37 mouse cellular contexts compared by ENCODE assay signal in the genomic region with DNA sequence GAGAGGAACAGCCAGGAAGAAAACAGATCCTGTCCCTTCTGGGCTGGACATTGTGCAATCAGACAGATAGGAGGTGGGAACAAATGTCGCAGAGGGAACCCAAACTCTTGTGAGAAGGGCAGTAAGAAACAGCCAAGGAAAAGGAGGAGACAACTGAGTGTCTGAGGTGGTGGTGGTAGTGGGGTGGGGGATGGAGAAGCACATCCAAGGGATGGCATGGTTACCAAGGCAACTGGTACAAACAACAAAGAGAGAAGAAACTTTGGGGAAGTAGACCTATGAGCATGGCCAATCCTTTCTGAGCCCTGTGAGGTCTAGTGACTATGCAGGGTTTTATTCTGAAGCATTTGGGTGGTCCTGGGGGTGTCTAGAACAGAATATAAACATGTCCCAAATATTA. TPM values are rescaled to one million over a fixed set of nuclear protein-coding genes. Genes with fewer than 3 reads are reported as not detected.
DNase-seq lines count a peak whose midpoint lies in the region; ATAC-seq and TF ChIP-seq lines count a peak whose summit lies in the region.
"Had no signal": no experiment of that assay in that cellular context is flagged by ENCODE, and none has a peak within 500 bp of the region (broad histone marks: within the 10 kb centered on the region; RNA-seq: fewer than 3 reads in every experiment).

No protein-coding gene starts in this region.

- peak; percentile 4 for DNase-seq in midbrain, embryonic 11.5 days (ENCODE audit: low spot score, missing footprints)
- DNase-seq in splenic B cell, adult 2 months (ENCODE audit: low read depth, low spot score), result peak; percentile 52
- no peak for DNase-seq in right cerebral cortex, postnatal 10 days (ENCODE audit: low spot score in 2 of 2)
- DNase-seq in cerebellum, adult 18-20 months, result no peak
- DNase-seq: adrenal gland, adult 8-10 months; cerebellum, adult 11 months; cerebellum, postnatal 10 days; gastrocnemius, postnatal 25 days; kidney, adult 8-10 months; kidney, postnatal 4 days; layer of hippocampus, postnatal 36 days; left cerebral cortex, postnatal 4 days; liver, embryonic 13.5 days; lung, adult 18-20 months; retina, postnatal 1 day; right cerebral cortex, postnatal 25 days; thymus, postnatal 14 days had no signal

- H3K4me2 ChIP-seq in midbrain, embryonic 11.5 days, result no peak overlapping the region
- H3K4me2 ChIP-seq in midbrain, embryonic 16.5 days (ENCODE audit: low read length), result no peak overlapping the region
- H3K4me2 ChIP-seq: forebrain, embryonic 12.5 days; heart, embryonic 12.5 days; intestine, embryonic 15.5 days; liver, embryonic 13.5 days had no signal

- no peak overlapping the region for H3K9ac ChIP-seq in midbrain, embryonic 11.5 days (ENCODE audit: low read length)
- no peak overlapping the region for H3K9ac ChIP-seq in midbrain, embryonic 16.5 days (ENCODE audit: low read depth, low read length)
- H3K9ac ChIP-seq: forebrain, embryonic 12.5 days; heart, embryonic 12.5 days; intestine, embryonic 15.5 days; liver, embryonic 13.5 days had no signal

- no peaks in the 10 kb centered on the region for H3K36me3 ChIP-seq in midbrain, embryonic 11.5 days (ENCODE audit: control insufficient read depth, insufficient read depth, low read length)
- H3K36me3 ChIP-seq in midbrain, embryonic 16.5 days (ENCODE audit: control insufficient read depth, insufficient read depth, low read length), result no peaks in the 10 kb centered on the region
- H3K36me3 ChIP-seq in splenic B cell, adult 2 months (ENCODE audit: control insufficient read depth, insufficient read depth, low read length, poor library complexity, severe bottlenecking), result no peaks in the 10 kb centered on the region
- H3K36me3 ChIP-seq: forebrain, embryonic 12.5 days; G1E; heart, embryonic 12.5 days; hindbrain, embryonic 10.5 days; intestine, embryonic 15.5 days; liver, embryonic 13.5 days; midbrain, embryonic 10.5 days had no signal

- no peak overlapping the region for H3K27ac ChIP-seq in midbrain, embryonic 11.5 days (ENCODE audit: low read depth, low read length)
- H3K27ac ChIP-seq in midbrain, embryonic 16.5 days (ENCODE audit: low read length), result no peak overlapping the region
- peak overlapping the region; percentile 46 for H3K27ac ChIP-seq in bone marrow macrophage, adult 2 months (ENCODE audit: insufficient read depth, low read depth, low read length)
- H3K27ac ChIP-seq: forebrain, embryonic 12.5 days; heart, adult 2 months; hindbrain, embryonic 10.5 days; intestine, embryonic 15.5 days; kidney, postnatal 0 days; liver, embryonic 13.5 days; macrophage; midbrain, embryonic 10.5 days had no signal

- H3K4me3 ChIP-seq in midbrain, embryonic 11.5 days (ENCODE audit: low read depth, low read length), result no peak overlapping the region
- no peak overlapping the region for H3K4me3 ChIP-seq in midbrain, embryonic 16.5 days (ENCODE audit: low read depth, low read length)
- H3K4me3 ChIP-seq in bone marrow macrophage, adult 2 months (ENCODE audit: insufficient read depth, low read length), result no peak overlapping the region
- H3K4me3 ChIP-seq: erythroblast, embryonic 14.5 days; forebrain, embryonic 12.5 days; heart, adult 2 months; heart, embryonic 12.5 days; hindbrain, embryonic 10.5 days; intestine, embryonic 15.5 days; liver, embryonic 13.5 days; midbrain, embryonic 10.5 days had no signal

- no peak for ATAC-seq in midbrain, embryonic 11.5 days (ENCODE audit: low FRiP score)
- ATAC-seq in midbrain, embryonic 16.5 days, result no peak
- ATAC-seq in megakaryocyte, adult 5-6 weeks (ENCODE audit: poor library complexity, severe bottlenecking), result peak; percentile 87
- ATAC-seq: hindbrain, embryonic 16.5 days; intestine, embryonic 15.5 days had no signal

- TF ChIP-seq CTCF in bone marrow macrophage, adult 2 months (IDR thresholded peaks at IDR 0.05; ENCODE audit: low read depth, low read length), result no peak

- TF ChIP-seq POLR2A in bone marrow macrophage, adult 2 months (IDR thresholded peaks at IDR 0.05; ENCODE audit: borderline replicate concordance, low read depth, low read length), result no peak

- WGBS in midbrain, embryonic 11.5 days, result 89% methylated on average over 1 of the region's 1 CpGs
- WGBS in midbrain, embryonic 16.5 days, result 94% methylated on average over 1 of the region's 1 CpGs

- H3K27me3 ChIP-seq in midbrain, embryonic 11.5 days (ENCODE audit: control insufficient read depth, insufficient read depth, low read length), result no peaks in the 10 kb centered on the region
- no peaks in the 10 kb centered on the region for H3K27me3 ChIP-seq in midbrain, embryonic 16.5 days (ENCODE audit: control insufficient read depth, insufficient read depth, low read depth, low read length)
- no peaks in the 10 kb centered on the region for H3K27me3 ChIP-seq in splenic B cell, adult 2 months (ENCODE audit: control insufficient read depth, insufficient read depth, low read length, poor library complexity, severe bottlenecking)
- H3K27me3 ChIP-seq: forebrain, embryonic 12.5 days; intestine, embryonic 15.5 days; liver, embryonic 13.5 days had no signal

- H3K4me1 ChIP-seq in midbrain, embryonic 11.5 days (ENCODE audit: control insufficient read depth, insufficient read depth, low read length), result no peaks in the 10 kb centered on the region
- H3K4me1 ChIP-seq in midbrain, embryonic 16.5 days (ENCODE audit: control insufficient read depth, insufficient read depth, low read length), result no peaks in the 10 kb centered on the region
- peaks cover 31% of the 10 kb centered on the region for H3K4me1 ChIP-seq in bone marrow macrophage, adult 2 months (ENCODE audit: control insufficient read depth, insufficient read depth, low read length)
- H3K4me1 ChIP-seq: forebrain, embryonic 12.5 days; heart, embryonic 12.5 days; hindbrain, embryonic 10.5 days; intestine, embryonic 15.5 days; liver, embryonic 13.5 days; midbrain, embryonic 10.5 days had no signal

- H3K9me3 ChIP-seq in midbrain, embryonic 11.5 days (ENCODE audit: control insufficient read depth, low read length), result no peaks in the 10 kb centered on the region
- H3K9me3 ChIP-seq in midbrain, embryonic 16.5 days (replicated peaks; ENCODE audit: control insufficient read depth, low read length, poor library complexity, severe bottlenecking), result no peaks in the 10 kb centered on the region
- H3K9me3 ChIP-seq: forebrain, embryonic 12.5 days; G1E; heart, embryonic 12.5 days; hindbrain, embryonic 10.5 days; intestine, embryonic 15.5 days; liver, embryonic 13.5 days; midbrain, embryonic 10.5 days had no signal

RNA-seq across cellular contexts. Expression of a gene that starts 21.5 kb away (rescaled TPM):
- 0.11 TPM in 1 of 2 replicates, not detected in the other for polyA plus RNA-seq in midbrain, embryonic 11.5 days (2014; fragmentation: Nextera tagmentation; extraction: Ambion mirVana)
- polyA plus RNA-seq in midbrain, embryonic 16.5 days (2015; fragmentation: Nextera tagmentation; extraction: Ambion mirVana), result not detected in 2 replicates
- polyA plus RNA-seq in bone marrow macrophage, adult 2 months (2012; ENCODE audit: insufficient read depth, insufficient read length, missing spikeins), result not detected in 2 replicates
- 0.47 TPM in 1 of 2 replicates, not detected in the other for total RNA-seq in megakaryocyte, adult 5-6 weeks (2015)
- total RNA-seq in megakaryocyte, adult 5-6 weeks (2017), result 0.12 and 0.62 TPM in 2 replicates
- total RNA-seq: adrenal gland, postnatal 4 days; G1E; gastrocnemius, postnatal 25 days; heart, adult 2 months; layer of hippocampus, postnatal 36 days; left cerebral cortex, postnatal 4 days; midbrain, postnatal 0 days had no signal
- polyA plus RNA-seq: embryonic facial prominence, embryonic 14.5 days; erythroblast, embryonic 14.5 days; forebrain, embryonic 12.5 days; G1E; heart, embryonic 12.5 days; heart, postnatal 0 days; hindbrain, embryonic 10.5 days; hindbrain, embryonic 16.5 days; kidney, postnatal 0 days; limb, embryonic 14.5 days; macrophage; midbrain, embryonic 10.5 days; midbrain, postnatal 0 days; neural tube, embryonic 14.5 days had no signal

RNA-seq across cellular contexts. Expression of a gene that starts 49.1 kb away (rescaled TPM):
- 61.3 and 62.3 TPM in 2 replicates for polyA plus RNA-seq in midbrain, embryonic 11.5 days (2014; fragmentation: Nextera tagmentation; extraction: Ambion mirVana)
- polyA plus RNA-seq in midbrain, embryonic 16.5 days (2015; fragmentation: Nextera tagmentation; extraction: Ambion mirVana), result 28.8 and 29.3 TPM in 2 replicates
- polyA plus RNA-seq in bone marrow macrophage, adult 2 months (2012; ENCODE audit: insufficient read depth, insufficient read length, missing spikeins), result 16.4 and 17.4 TPM in 2 replicates
- 18.0 and 25.5 TPM in 2 replicates for total RNA-seq in megakaryocyte, adult 5-6 weeks (2015)
- total RNA-seq in megakaryocyte, adult 5-6 weeks (2017), result 23.4 and 29.7 TPM in 2 replicates

Comparison
In these comparisons a context has a peak if more than half of its experiments do, and no peak if none do; other contexts are left out.
1. DNase-seq: peak in midbrain, embryonic 11.5 days (single experiment) and splenic B cell, adult 2 months (single experiment); none in right cerebral cortex, postnatal 10 days (0 of 2) and cerebellum, adult 18-20 months (0 of 2).